Mouse (Mus musculus) forebrain, embryonic 13.5 days (tissue): Measurements from ENCODE around the gene Abcf1. TPM values are rescaled to one million over a fixed set of nuclear protein-coding genes. Genes with fewer than 3 reads are reported as not detected.
"Not testable (repeated sequence)": the region's sequence is repeated elsewhere in the genome, so short reads cannot be mapped to it uniquely, and the experiment has no call there.

Source experiments
- ATAC-seq: fragments of 200-750 bp; cut with Nextera tagmentation; 2 replicates; pipeline ENCODE4 v1.8.0; 2017
- H3K27ac ChIP-seq: fragments of 300-500 bp; sonication (generic); 2 replicates; pipeline ENCODE4 v1.5.1; 2015; ENCODE audit warnings: inconsistent platforms, mild to moderate bottlenecking, moderate library complexity
- H3K27me3 ChIP-seq: fragments of 300-500 bp; sonication (generic); 2 replicates; pipeline ENCODE4 v1.6.1; 2015; ENCODE audit warnings: mild to moderate bottlenecking, inconsistent platforms
- H3K36me3 ChIP-seq: fragments of 300-500 bp; sonication (generic); 2 replicates; pipeline ENCODE4 v1.6.1; 2015; ENCODE audit warnings: mild to moderate bottlenecking, inconsistent platforms; ENCODE audit not compliant: poor library complexity, severe bottlenecking
- H3K4me1 ChIP-seq: fragments of 300-500 bp; sonication (generic); 2 replicates; pipeline ENCODE4 v1.6.1; 2015; ENCODE audit warnings: inconsistent platforms
- H3K4me2 ChIP-seq: fragments of 300-500 bp; sonication (generic); 2 replicates; pipeline ENCODE4 v1.6.1; 2015; ENCODE audit warnings: inconsistent platforms, mild to moderate bottlenecking, moderate library complexity
- H3K4me3 ChIP-seq: fragments of 300-500 bp; sonication (generic); 2 replicates; pipeline ENCODE4 v1.5.1; 2015; ENCODE audit warnings: mild to moderate bottlenecking, inconsistent platforms
- H3K9ac ChIP-seq: fragments of 300-500 bp; sonication (generic); 2 replicates; pipeline ENCODE4 v1.6.1; 2015; ENCODE audit warnings: mild to moderate bottlenecking, inconsistent platforms
- H3K9me3 ChIP-seq: fragments of 300-500 bp; sonication (generic); replicated peaks from 2 replicates; pipeline ENCODE4 v1.6.1; 2016; ENCODE audit warnings: inconsistent platforms
- WGBS: fragments of 180-500 bp; shearing (Covaris S2); methylation state at CpG from one replicate; pipeline ENCODE4 v1.1.7; 2015; 5-methylcytosine and 5-hydroxymethylcytosine counted together
- polyA plus RNA-seq: library from polyadenylated mRNA; unstranded; fragments of >200 nt; fragmentation: Nextera tagmentation; extraction: Ambion mirVana; gene quantifications from 2 replicates; pipeline ENCODE4 v1.2.1, GENCODE M21; 2015

Gene Abcf1
- polyA plus RNA-seq, 1 experiment from 2014 or later: 120 TPM

DNA sequence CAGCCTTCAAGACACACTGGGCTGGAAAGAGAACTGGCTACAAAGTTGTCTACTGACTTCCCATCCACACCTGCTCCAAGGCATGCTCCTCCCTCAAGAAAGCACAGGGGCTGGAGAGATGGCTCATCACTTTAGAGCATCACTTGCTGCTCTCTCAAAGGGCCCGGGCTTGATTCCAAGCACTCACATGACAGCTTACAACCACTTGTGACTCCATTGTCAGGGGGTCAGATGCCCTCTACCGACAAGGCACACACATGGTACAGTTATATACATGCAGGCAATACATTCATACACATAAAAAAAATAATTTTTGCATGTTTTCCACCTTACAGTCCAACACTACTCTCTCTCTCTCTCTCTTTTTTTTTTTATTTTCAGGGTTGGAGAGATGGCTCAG lies 1.9 kb downstream of the Abcf1 start:
- H3K36me3 ChIP-seq: peaks cover 45% of the 10 kb centered on the region
- ATAC-seq: no peak
- no peak overlapping the region for H3K27ac ChIP-seq
- 94% methylated on average over 2 of the region's 2 CpGs for WGBS
- no peak overlapping the region; the same call in 1 of the 2 replicates for H3K4me2 ChIP-seq
- no peaks in the 10 kb centered on the region for H3K9me3 ChIP-seq
- no peak overlapping the region for H3K4me3 ChIP-seq
- no peak overlapping the region for H3K9ac ChIP-seq
- no peaks in the 10 kb centered on the region for H3K27me3 ChIP-seq
- peaks cover 25% of the 10 kb centered on the region for H3K4me1 ChIP-seq

DNA sequence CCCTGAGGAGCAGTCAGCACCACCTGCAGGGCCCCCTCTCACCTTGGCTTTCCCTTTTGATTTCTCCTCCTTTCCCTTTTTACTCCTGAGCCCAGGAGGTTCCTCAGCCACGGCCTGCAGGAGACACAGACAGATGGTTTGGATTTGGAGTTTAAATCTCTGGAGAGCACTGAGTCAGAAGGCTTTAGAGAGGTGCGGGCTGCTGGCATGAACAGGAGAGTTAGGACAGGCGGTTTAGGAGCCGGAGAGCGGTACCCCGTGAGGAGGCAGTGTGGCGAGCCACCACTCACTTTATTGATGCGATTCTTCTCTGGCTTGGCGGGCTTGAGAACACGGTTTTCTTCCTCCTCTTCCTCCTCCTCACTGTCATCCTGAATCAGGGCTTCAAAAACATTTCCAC lies 6.3 kb downstream of the Abcf1 start:
- Histone ChIP-seq H3K9me3 (no peaks in the 10 kb centered on the region), H3K27me3 (no peaks in the 10 kb centered on the region), H3K4me1 (peaks cover 8% of the 10 kb centered on the region), H3K27ac (no peak overlapping the region), H3K9ac (no peak overlapping the region), H3K36me3 (peaks cover 82% of the 10 kb centered on the region), H3K4me2 (no peak overlapping the region), H3K4me3 (no peak overlapping the region)
- ATAC-seq: no peak
- 94% methylated on average over 10 of the region's 10 CpGs for WGBS

DNA sequence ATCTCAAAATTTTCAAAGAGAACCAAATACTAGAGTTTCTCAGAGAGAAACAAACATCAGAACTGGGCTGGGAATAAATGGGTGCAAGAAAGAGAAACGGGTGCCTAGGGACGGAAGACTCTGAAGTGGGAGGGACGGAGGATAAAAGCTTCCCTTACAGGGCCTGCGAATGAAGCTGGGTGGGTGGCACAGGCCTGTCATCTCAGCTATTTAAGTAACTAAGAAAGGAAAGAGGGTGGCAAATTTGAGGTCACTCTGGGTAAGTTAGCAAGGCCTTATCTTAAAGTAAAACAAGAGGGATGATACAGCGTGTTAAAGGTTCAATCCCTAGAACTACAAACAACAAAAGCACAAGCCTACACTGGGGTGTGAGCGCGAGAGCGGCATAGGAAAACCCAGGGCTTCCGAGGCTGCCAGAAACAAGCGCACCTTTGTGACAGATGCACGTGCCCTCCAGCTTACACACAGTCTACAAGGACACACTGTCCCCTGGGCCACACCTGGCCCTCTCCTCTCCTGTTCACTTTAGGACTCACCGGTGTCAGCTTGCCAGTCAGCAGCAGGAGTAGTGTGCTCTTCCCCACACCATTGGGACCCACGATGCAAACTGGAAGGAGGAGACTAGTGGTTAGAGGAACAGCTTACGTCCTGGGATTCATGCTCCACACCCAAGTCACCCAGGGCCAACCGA lies 10.9 kb downstream of the Abcf1 start:
- Histone ChIP-seq H3K9ac (no peak overlapping the region), H3K4me3 (no peak overlapping the region), H3K27me3 (no peaks in the 10 kb centered on the region), H3K4me2 (no peak overlapping the region), H3K9me3 (no peaks in the 10 kb centered on the region), H3K36me3 (peaks cover 89% of the 10 kb centered on the region), H3K27ac (no peak overlapping the region), H3K4me1 (no peaks in the 10 kb centered on the region)
- no peak for ATAC-seq
- 96% methylated on average over 15 of the region's 15 CpGs for WGBS

DNA sequence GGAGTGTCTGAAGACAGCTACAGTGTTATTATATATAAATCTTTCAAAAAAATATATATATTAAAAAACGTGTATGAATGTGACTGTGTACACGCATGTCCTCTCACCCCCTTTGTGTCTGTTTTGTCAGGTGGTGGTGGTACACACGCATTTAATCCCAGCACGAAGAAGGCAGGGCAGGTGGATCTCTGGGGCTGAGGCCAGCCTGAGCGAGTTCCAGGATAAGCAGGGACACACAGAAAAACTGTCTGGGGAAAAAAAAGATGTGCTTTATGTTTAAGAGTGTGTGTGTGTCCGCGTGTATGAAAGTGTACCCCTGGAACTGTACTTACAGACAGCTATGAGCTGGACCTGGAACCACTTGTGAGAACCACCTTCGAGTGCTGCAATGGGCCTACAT lies 14.9 kb downstream of the Abcf1 start:
- Histone ChIP-seq H3K9me3 (no peaks in the 10 kb centered on the region), H3K27ac (no peak overlapping the region), H3K36me3 (peaks cover 49% of the 10 kb centered on the region), H3K27me3 (no peaks in the 10 kb centered on the region), H3K4me3 (no peak overlapping the region), H3K9ac (no peak overlapping the region), H3K4me2 (no peak overlapping the region), H3K4me1 (no peaks in the 10 kb centered on the region)
- no peak for ATAC-seq
- 78% methylated on average over 8 of the region's 8 CpGs for WGBS

DNA sequence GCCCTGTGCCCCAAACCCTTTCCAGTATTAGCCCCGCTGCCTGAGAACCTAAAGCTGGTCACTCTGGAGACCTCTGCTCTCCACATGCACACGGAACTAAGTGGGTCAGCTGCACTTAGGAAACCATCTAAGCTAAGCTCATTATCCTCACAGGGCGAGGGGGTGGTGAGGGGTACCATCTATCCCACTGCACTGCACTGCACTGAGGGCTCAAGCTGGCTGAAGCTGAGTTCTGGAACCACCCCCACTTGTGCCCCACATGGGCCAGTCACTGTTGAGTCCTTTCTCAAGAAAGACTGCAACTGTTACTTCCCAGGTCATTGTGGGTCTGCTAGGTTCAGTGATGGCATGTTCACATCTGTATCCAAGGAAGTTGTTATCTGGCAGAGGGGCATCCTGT lies 17.0 kb downstream of the Abcf1 start:
- not testable (repeated sequence) for H3K9me3 ChIP-seq, H3K9ac ChIP-seq, H3K4me2 ChIP-seq, H3K4me3 ChIP-seq, H3K4me1 ChIP-seq, ATAC-seq, H3K27ac ChIP-seq, H3K27me3 ChIP-seq
- WGBS: 80% methylated on average over 2 of the region's 3 CpGs
- peaks cover 28% of the 10 kb centered on the region for H3K36me3 ChIP-seq

DNA sequence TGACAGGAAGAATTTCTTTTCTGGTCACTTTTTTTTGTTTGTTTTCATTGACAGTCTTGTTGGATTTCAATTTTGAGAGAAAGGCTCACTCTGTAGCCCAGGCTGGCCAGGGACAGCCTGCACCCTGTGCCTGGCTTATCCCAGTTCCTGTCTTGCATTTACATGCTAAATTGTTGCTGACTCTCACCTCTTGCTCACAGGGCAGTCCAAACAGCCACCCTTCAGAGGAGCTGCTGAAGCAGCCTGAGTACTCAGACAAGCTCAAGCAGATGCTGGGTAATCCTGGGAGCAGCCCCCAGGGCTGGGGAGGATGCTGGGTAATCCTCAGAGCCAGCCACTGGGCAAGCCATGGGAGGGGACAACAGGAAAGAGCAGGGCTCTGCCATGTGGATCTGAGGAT lies 18.6 kb downstream of the Abcf1 start:
- H3K4me3 ChIP-seq, H3K4me1 ChIP-seq, H3K4me2 ChIP-seq, H3K27me3 ChIP-seq, H3K9ac ChIP-seq, H3K27ac ChIP-seq, H3K9me3 ChIP-seq, ATAC-seq: not testable (repeated sequence)
- H3K36me3 ChIP-seq: peaks cover 12% of the 10 kb centered on the region

DNA sequence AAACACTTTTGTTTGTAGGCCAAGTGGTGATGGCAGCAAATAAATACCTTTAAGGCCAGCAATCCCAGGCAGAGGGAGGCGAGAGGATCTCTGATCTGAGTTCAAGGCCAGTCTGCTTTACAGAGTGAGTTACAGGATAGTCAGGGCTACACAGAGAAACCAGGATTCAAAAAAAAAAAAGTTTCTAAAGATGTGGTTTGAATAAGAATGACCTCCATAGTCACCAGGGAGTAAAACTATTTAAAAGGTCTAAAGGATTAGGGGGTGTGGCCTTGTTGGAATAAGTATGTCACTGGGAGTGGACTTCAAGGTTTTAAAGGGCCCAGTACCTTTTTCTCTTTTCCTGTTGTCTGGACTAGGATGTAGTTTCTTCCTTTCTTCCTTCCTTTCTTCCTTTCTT lies 29.6 kb downstream of the Abcf1 start:
- Histone ChIP-seq H3K9ac (no peak overlapping the region), H3K4me2 (no peak overlapping the region), H3K27me3 (no peaks in the 10 kb centered on the region), H3K36me3 (no peaks in the 10 kb centered on the region), H3K9me3 (no peaks in the 10 kb centered on the region), H3K27ac (no peak overlapping the region), H3K4me1 (no peaks in the 10 kb centered on the region), H3K4me3 (no peak overlapping the region)
- no peak for ATAC-seq
- WGBS: 39% methylated on average over 1 of the region's 1 CpGs

DNA sequence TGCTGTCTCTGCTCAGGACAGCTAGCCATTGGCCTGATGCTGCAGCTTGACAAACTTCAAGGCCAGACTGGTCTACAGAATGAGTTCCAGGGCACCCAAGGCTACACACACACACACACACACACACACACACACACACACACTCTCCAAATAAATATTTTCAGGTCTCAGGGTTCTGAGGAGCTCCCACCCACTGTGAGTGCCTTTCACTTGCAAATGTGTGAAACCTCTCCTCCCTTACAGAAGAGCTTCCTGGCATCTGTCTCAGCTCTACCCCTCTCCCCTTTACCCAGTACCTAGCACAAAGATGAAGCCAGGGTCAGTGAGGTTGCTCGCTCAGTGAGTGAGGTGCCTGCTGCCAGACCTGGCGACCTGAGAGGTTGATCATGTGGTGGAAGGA lies 30.5 kb downstream of the Abcf1 start:
- ATAC-seq: no peak
- Histone ChIP-seq H3K9ac (no peak overlapping the region), H3K4me3 (no peak overlapping the region), H3K4me1 (no peaks in the 10 kb centered on the region), H3K36me3 (no peaks in the 10 kb centered on the region), H3K9me3 (no peaks in the 10 kb centered on the region), H3K27ac (no peak overlapping the region), H3K4me2 (no peak overlapping the region), H3K27me3 (no peaks in the 10 kb centered on the region)
- WGBS: 44% methylated on average over 2 of the region's 2 CpGs

DNA sequence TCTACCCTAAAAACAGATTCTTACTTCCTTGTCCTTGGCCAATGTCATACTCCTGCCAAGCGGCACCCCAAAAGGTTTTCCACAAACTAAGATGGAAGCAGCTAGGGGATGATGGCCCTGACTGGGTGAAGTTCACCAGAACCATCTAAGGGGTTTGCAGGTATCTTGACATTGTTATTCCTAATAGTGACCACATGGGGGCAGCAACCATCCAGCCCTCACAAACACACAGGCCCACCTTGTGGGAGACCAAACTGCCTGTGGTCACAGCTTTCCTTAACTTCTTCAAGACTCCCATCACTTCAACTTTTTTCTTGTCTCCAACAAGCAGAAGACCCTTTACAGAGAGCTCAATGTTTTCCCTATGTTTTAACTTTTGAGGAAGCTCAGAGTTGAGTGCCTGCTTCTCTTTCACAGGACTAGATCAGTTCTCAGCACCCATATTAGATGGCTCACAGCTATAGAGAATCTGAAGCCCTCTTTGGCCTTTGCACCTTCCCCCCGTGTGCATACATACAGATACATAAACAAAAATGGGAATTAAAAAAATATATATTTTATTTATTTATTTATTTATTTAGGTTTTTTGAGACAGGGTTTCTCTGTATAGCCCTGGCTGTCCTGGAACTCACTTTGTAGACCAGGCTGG lies 31.7 kb downstream of the Abcf1 start:
- no peaks in the 10 kb centered on the region for H3K36me3 ChIP-seq
- peak; percentile 53; the same call in 1 of the 2 replicates for ATAC-seq
- 48% methylated on average over 2 of the region's 2 CpGs for WGBS
- no peaks in the 10 kb centered on the region for H3K4me1 ChIP-seq
- H3K9ac ChIP-seq: no peak overlapping the region
- no peak overlapping the region for H3K4me2 ChIP-seq
- H3K9me3 ChIP-seq: no peaks in the 10 kb centered on the region
- no peak overlapping the region for H3K27ac ChIP-seq
- H3K4me3 ChIP-seq: no peak overlapping the region
- no peaks in the 10 kb centered on the region for H3K27me3 ChIP-seq

DNA sequence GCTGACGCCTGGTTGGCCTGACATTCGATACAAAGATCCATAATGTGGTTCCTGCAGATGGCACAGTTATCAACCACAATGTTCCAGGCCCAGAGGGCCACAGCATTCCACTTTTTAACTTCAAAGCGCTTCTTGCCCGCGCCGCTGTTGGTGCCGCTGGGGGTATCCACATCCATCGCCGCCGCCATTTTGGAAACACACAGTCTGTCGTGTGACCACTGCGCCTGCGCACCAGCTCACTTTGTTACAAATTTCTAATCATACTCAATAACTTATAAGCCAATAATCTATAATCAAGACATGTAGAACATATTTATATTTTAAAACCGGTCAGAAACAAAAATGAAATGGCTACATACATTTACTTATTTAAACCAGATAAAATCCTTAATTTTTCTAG lies 33.8 kb downstream of the Abcf1 start:
- 91% methylated on average over 14 of the region's 14 CpGs for WGBS
- not testable (repeated sequence) for ATAC-seq, H3K4me3 ChIP-seq, H3K4me1 ChIP-seq, H3K9ac ChIP-seq, H3K27me3 ChIP-seq, H3K27ac ChIP-seq, H3K9me3 ChIP-seq, H3K4me2 ChIP-seq
- peaks cover 11% of the 10 kb centered on the region for H3K36me3 ChIP-seq

DNA sequence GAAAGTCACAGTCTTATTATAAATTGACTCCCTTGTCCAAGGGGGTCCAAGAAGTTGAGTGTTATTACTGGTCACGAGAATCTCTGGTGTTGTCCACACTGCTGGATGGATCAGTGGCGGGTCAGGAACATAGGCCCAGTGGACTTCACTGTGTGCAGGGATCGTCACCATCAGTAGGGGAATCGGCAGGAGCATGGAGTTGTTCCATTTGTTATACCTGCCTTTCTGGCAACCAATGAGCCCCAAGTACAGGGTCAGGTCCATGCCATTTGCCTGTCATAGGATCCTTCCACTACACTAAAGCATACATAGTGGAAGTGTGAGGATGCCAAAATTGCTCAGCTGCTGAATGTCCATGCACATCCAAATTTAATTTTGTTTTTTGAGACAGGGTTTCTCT lies 37.0 kb downstream of the Abcf1 start:
- H3K9ac ChIP-seq: no peak overlapping the region
- H3K9me3 ChIP-seq: no peaks in the 10 kb centered on the region
- no peak overlapping the region for H3K27ac ChIP-seq
- no peaks in the 10 kb centered on the region for H3K27me3 ChIP-seq
- no peak overlapping the region for H3K4me2 ChIP-seq
- peaks cover 42% of the 10 kb centered on the region for H3K36me3 ChIP-seq
- H3K4me3 ChIP-seq: no peak overlapping the region
- ATAC-seq: no peak
- H3K4me1 ChIP-seq: no peaks in the 10 kb centered on the region
- 86% methylated on average over 4 of the region's 4 CpGs for WGBS

DNA sequence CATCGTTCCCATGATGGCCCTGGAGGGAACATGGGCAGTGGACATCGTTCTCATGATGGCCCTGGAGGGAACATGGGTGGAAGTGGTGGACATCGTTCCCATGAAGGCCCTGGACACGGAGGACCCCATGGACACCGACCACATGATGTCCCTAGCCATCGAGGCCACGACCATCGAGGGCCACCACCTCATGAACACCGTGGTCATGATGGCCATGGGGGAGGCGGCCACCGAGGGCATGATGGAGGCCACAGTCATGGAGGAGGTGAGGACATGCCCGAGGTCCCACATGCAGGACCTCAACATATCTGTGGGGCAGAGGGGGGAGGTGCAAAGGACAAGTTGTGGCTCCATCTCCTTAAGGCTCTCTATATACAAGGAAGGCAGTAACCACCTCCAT lies 38.9 kb downstream of the Abcf1 start:
- Histone ChIP-seq H3K27ac (no peak overlapping the region), H3K9ac (no peak overlapping the region), H3K4me2 (no peak overlapping the region), H3K9me3 (no peaks in the 10 kb centered on the region), H3K4me1 (no peaks in the 10 kb centered on the region), H3K36me3 (peaks cover 61% of the 10 kb centered on the region), H3K4me3 (no peak overlapping the region), H3K27me3 (no peaks in the 10 kb centered on the region)
- ATAC-seq: no peak
- WGBS: 99% methylated on average over 12 of the region's 12 CpGs

DNA sequence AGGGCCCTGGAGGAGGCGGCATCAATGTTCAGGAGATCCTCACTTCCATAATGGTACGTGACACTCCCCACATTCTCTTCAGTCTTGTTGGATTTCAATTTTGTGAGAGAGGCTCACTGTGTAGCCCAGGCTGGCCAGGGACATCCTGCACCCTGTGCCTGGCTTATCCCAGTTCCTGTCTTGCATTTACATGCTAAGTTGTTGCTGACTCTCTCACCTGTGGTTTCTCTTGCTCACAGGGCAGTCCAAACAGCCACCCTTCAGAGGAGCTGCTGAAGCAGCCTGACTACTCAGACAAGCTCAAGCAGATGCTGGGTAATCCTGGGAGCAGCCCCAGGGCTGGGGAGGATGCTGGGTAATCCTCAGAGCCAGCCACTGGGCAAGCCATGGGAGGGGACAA lies 40.0 kb downstream of the Abcf1 start:
- H3K9me3 ChIP-seq: no peaks in the 10 kb centered on the region
- H3K36me3 ChIP-seq: peaks cover 72% of the 10 kb centered on the region
- H3K4me3 ChIP-seq: no peak overlapping the region
- no peak overlapping the region for H3K27ac ChIP-seq
- no peaks in the 10 kb centered on the region for H3K27me3 ChIP-seq
- H3K4me2 ChIP-seq: no peak overlapping the region
- 96% methylated on average over 2 of the region's 2 CpGs for WGBS
- H3K9ac ChIP-seq: no peak overlapping the region
- ATAC-seq: no peak
- H3K4me1 ChIP-seq: no peaks in the 10 kb centered on the region
